Mouse (Mus musculus): ENCODE measurements around the gene Abhd13.

Abhd13 gene

DNA sequence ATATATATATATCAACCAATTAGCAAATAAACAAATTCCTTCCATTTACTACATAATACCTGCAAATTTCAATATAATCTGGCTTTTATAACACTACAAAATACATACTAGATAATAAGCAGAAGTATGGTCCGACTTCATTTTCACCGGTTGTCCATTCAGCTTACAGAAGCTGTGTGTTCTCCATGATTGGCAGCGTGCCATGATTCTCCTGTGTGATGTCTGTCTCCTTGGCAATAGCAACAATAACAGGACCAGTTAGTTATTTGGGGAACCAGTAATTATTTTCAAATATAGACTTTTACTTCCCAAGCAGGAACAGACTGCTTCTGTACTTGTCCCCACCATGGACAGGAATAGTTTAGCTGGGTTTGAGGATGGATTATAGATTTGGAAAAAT, 39.7 kb downstream of the Abhd13 start:
- no peak for DNase-seq

DNA sequence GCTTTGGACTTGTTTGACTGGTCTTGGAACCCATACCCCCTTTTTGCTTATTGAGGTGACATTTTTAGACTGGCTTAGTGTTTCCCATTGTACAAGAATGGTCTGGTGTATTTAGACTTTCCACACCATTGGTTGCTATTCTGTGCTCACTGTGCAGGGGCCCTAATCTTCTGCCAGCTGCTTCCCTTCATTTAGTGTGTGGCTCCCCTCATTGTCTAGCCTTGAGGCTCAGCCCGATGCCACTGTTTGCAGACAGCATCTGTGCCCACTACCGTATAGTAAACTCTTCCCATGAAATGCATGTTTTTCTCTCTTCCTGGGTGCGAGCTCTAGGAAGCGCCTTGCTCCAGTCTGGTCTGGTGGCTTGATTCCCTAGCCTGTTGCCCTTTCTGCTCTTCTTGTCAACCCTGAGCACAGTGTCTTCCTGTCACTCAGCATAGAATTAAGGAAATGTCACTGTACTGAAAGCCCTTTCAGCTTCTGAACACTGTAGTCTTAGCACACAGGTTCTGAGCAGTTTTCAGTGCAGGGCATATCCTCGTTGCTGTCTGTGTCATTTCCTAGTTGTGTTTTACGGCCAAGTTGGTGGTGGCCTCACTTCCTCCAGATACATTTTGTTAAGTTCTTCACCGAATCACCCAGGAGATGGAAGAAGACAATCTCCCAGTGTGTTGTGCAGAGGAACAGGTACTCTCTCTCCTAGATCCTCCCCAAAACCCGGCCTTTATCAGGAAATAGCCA, 53.0 kb downstream of the Abhd13 start:
- no peak for DNase-seq

DNA sequence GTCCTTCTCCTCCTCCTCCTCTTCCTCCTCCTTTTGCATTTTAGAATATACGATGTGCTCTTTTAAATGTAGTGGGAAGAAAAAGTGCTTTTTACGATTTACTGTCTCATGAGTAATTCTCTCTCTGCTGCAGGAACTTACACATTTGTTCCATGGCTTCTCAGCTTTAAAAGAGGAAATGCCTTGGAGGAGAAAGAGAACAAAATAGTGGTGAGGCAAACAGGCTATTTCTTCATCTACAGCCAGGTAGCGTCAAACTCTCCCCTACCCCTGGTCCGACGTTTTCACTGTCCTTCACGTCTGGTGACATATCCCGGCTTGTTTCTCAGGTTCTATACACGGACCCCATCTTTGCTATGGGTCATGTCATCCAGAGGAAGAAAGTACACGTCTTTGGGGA, 53.7 kb downstream of the Abhd13 start:
- no peak for DNase-seq

DNA sequence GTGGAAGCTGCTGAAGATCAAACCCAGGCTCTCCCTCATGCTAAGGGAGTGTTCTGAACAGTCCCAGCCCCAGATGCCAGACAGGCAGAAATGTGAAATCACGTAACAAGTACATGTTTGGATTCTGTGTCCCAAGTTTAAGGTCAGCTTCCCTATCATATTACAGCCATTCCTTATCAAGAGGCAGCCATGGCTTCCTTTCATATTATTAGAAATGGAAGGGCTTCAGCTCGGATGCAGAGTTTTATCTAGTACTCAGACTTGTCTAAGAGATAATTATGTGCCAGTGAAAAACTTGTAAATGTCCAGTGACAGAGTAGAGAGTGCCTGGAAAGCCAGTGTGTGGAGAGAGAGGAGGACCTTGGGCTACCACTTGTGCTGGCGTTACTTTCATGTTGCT, 63.4 kb downstream of the Abhd13 start:
- DNase-seq, result no peak
